Mouse (Mus musculus) cerebellum, adult (tissue): ENCODE results near the gene Fbxw21.

Experiments
- ATAC-seq: cut with Nextera tagmentation; 2 replicates; pipeline ENCODE4 v1.9.2; 2017; ENCODE audit warnings: mild to moderate bottlenecking, moderate library complexity, mixed read lengths; ENCODE audit not compliant: insufficient number of reproducible peaks, low FRiP score, low TSS enrichment

The Fbxw21 gene

GRCm38 (mm10) chr9:109113331-109113730 lies 48.5 kb downstream of the Fbxw21 start:
- ATAC-seq, result no peak

GRCm38 (mm10) chr9:109111591-109111990 lies 50.2 kb downstream of the Fbxw21 start:
- ATAC-seq, result no peak

- ATAC-seq, result no peak
Measured at GRCm38 (mm10) chr9:109111101-109111500, 50.7 kb downstream of the Fbxw21 start.

GRCm38 (mm10) chr9:109110240-109110639 lies 51.6 kb downstream of the Fbxw21 start:
- no peak for ATAC-seq

GRCm38 (mm10) chr9:109107341-109107740 lies 54.5 kb downstream of the Fbxw21 start:
- ATAC-seq, result no peak

- ATAC-seq, result no peak
Measured at GRCm38 (mm10) chr9:109105648-109106047, 56.2 kb downstream of the Fbxw21 start.

- ATAC-seq, result no peak
Measured at GRCm38 (mm10) chr9:109105011-109105410, 56.8 kb downstream of the Fbxw21 start.

- no peak for ATAC-seq
Measured at GRCm38 (mm10) chr9:109104083-109104482, 57.8 kb downstream of the Fbxw21 start.

- no peak for ATAC-seq
Measured at GRCm38 (mm10) chr9:109103250-109103649, 58.6 kb downstream of the Fbxw21 start.

- ATAC-seq, result no peak
Measured at GRCm38 (mm10) chr9:109102541-109102940, 59.3 kb downstream of the Fbxw21 start.

GRCm38 (mm10) chr9:109101933-109102445 lies 59.9 kb downstream of the Fbxw21 start:
- ATAC-seq, result no peak

- no peak for ATAC-seq
Measured at GRCm38 (mm10) chr9:109100307-109100928, 61.4 kb downstream of the Fbxw21 start.

GRCm38 (mm10) chr9:109098969-109099368 lies 62.9 kb downstream of the Fbxw21 start:
- no peak for ATAC-seq

- ATAC-seq, result no peak
Measured at GRCm38 (mm10) chr9:109098366-109098765, 63.5 kb downstream of the Fbxw21 start.

- ATAC-seq, result peak; percentile 37; the same call in 1 of the 2 replicates
Measured at GRCm38 (mm10) chr9:109097831-109098230, 64.0 kb downstream of the Fbxw21 start.

GRCm38 (mm10) chr9:109097291-109097690 lies 64.5 kb downstream of the Fbxw21 start:
- no peak for ATAC-seq

- no peak for ATAC-seq
Measured at GRCm38 (mm10) chr9:109096856-109097255, 65.0 kb downstream of the Fbxw21 start.

GRCm38 (mm10) chr9:109096251-109096661 lies 65.6 kb downstream of the Fbxw21 start:
- ATAC-seq, result no peak

GRCm38 (mm10) chr9:109095137-109095982 lies 66.5 kb downstream of the Fbxw21 start, which contains the start of gene Plxnb1:
TSS of gene Plxnb1 (plus strand) at chr9:109095389.
- peak; percentile 24; the same call in 1 of the 2 replicates for ATAC-seq

- no peak for ATAC-seq
Measured at GRCm38 (mm10) chr9:109094553-109095136, 67.2 kb downstream of the Fbxw21 start.
